Mouse (Mus musculus) kidney, postnatal 10 days (tissue): ENCODE measurements around the gene Sectm1b.

Source experiments
- DNase-seq: peaks from one replicate; pipeline ENCODE4 v3.0.0; 2021; ENCODE audit warnings: mixed read lengths

Sectm1b gene

DNA sequence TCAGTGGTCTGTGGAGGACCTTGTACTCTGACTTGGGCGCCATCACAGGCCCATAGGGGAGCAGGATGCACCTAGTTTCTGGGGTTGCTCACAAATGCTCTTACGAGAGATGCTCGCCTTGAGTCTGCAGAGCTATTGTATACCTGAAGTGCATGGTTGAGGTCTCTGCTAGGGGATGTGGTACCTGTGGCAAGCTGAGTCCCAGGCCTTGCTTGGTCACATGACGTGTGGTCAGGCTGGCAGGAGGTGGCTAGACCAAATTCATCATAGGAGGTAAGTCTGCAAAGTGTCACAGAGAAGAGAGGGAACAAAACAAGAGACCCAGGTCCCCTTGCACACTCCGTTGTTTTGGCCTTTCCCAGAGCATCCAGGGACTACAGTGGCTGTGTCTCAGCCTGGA, 43.9 kb downstream of the Sectm1b start:
- no peak for DNase-seq

DNA sequence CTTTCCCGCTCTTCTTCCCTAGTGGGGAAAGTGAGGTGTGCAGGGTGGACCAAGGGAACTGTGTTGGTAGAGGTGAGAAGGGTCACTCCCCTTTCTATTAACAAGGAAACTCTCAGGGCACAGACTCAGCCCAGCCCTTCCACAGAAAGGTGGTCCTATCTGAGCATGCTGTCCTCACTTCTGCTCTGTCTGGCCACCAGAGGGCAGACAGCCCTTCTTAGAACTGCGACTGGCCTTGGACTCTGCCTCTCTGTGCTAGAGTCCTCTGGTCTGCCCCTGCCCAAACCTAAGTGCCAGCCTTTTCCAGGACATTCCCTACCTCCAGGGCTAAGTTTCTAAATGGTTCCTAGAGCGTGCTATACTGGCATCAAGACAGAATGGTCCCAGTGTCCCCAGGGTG, 45.7 kb downstream of the Sectm1b start:
- DNase-seq = peak; percentile 86

DNA sequence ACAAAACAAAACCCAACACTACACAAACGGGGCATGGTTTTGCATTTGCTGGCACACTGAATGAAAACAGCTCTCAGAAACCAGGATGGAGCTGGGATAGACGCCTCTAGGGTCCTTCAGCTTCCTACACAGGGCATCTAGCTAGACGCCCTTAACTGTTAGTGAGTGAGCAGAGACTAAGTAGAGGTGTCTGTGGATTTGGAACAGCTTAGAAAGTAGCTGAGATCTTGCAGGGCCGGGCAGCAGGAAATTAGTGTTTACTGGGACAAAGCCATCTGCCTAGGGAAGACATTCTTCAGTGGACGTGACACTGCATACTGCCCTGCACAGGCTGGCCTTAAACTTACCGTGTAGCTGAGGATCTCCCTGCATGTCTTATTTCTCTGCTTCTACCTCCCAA, 47.9 kb downstream of the Sectm1b start:
- no peak for DNase-seq

DNA sequence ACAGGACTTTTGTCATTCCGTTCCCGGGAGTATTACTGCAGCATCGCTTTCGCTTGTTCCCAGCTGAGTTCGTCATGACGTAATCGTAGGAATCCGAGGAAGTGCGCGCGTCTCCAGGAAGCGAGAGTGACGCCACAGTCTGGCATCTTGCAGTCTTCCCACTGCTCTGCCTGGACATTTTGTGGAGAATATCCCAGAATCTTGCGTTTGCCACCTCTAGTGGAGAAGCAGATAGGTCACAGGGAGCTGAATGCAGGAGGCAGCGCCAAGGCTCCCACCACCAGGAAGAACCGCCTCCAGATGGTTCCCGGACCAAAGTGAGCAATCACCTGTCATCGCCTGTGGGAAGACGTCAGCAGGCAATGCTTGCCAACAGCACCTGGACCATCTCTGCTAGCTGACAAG, 48.5 kb downstream of the Sectm1b start:
- peak; percentile 47 for DNase-seq

DNA sequence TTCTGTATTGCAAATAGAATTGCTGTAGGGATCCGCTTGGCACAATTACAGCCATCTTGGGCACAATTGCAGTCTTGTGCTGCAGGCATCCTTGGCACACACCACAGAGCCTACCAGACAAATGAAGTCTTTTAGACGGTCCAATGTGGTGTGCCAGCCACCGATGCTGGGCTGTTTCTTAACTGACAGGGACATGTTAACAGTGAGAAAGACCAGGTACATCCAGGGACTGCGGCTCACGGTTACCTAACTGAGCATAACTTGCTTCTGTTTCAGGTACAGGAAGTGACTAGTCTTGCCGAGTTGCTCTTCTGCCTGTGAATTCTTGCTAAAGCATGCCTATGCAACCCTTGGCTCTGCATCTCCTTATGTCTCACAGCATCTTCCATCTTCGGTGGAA, 49.7 kb downstream of the Sectm1b start:
- DNase-seq = no peak

DNA sequence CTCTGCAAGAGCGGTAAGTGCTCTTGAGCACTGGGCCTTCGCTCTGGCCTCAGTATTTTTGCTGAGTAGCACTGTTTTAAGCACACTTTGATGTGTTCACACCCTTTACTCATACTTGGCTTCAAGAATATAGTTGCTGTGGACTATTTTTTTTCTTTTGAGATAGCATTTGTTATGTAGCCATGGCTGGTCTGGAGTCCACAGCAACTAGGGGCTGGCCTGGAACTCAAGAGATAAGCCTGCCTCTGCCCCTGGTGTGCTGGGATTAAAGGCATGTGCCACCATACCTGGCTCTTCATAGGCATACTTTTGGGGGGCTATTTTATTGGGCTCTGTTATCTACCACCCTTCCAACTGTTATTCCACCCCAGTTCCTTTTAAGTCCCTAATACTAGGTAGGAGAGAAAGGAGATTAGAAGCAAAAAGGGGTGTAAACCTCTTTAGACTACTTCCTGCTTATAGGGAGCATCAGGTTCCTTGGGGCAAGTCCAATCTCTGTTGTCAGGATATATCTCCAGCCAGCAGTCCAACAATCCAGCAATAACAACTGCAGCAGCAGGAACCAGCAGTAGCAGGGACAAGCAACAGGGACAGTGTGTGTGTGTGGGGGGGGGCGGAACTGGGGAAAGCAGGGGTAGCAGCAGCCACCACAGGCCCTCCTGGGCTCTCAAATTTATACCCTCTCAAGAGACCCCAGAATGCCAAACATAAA, 53.2 kb downstream of the Sectm1b start:
- DNase-seq = no peak

DNA sequence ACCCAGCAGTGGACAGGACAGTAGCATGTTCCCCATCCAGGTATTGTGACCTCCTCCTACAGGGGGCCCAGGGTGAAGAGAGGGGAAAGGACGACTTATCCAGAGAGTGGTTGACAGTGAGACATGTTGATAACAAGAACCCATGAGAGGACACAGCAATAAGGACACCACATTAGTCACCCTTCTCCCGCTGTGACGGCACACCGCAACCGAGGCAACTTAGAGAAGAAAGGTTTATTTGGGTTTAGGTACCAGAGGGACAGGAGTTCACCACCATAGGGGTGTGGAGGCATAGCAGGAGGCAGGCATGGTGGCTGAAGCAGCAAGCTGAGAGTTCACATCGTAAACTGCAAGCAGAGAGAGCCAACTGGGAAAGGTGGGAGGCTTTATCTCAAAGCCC, 57.2 kb downstream of the Sectm1b start:
- no peak for DNase-seq

DNA sequence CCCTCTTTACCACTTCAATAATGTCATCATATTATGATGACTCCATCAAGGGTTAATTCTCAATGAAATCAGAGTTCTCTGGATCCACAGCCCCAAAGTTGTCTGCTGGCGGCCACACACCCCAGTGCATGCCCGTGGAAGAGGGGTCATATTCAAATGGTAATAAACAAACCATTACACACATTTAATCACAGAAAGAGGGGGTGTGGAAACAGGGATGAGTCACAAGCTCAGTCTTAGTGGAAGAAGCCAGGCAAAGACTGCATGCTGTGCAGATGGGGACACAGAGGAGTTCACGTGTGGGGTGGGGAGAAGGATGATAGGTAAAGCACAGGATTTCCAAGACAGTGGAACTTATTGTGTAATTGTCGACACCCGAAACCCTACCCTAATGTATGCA, 59.1 kb downstream of the Sectm1b start:
- DNase-seq = no peak
